ENCODE assay signal across 15 mouse cellular contexts in the genomic region with DNA sequence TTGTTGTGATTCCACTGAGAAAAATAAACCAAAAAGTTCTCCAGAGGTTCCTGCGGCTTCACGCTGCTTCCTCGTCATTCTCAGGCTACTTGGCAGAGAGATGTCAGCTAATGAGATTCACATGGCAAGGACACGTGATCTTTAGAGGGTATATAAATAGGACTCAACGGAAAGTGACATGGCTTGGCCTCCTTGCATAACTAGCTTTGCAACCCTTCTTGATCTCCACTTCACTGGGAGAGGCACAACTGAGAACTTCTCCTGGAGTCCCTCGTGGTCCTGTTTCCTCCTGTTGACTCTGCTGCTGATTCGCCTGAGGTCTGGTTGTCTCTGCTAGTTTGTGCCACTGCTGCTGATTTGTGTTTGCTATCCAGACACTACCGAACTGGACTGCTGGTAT. TPM values are rescaled to one million over a fixed set of nuclear protein-coding genes. Genes with fewer than 3 reads are reported as not detected.
DNase-seq lines count a peak whose midpoint lies in the region; ATAC-seq and TF ChIP-seq lines count a peak whose summit lies in the region.
"Had no signal": no experiment of that assay in that cellular context is flagged by ENCODE, and none has a peak within 500 bp of the region (broad histone marks: within the 10 kb centered on the region; RNA-seq: fewer than 3 reads in every experiment).

No protein-coding gene starts in this region.

- no peak for TF ChIP-seq POLR2A in brain, embryonic 14.5 days (IDR thresholded peaks at IDR 0.05; ENCODE audit: borderline replicate concordance, extremely low read depth, insufficient read depth, insufficient read length, poor library complexity, severe bottlenecking)

- peak; percentile 21 for DNase-seq in layer of hippocampus, adult 11-12 months (ENCODE audit: low spot score)
- DNase-seq in layer of hippocampus, postnatal 25 days (ENCODE audit: extremely low spot score in 1 of 2, low spot score in 1 of 2): no peak
- DNase-seq in Muller cell, postnatal 12 days (ENCODE audit: inconsistent ontology term): peak; percentile 1
- peak; percentile 8 for DNase-seq in brain, embryonic 14.5 days (ENCODE audit: low read depth)
- no peak for DNase-seq in retina, embryonic 14.5 days (ENCODE audit: low spot score)
- no peak for DNase-seq in gastrocnemius, postnatal 10 days
- DNase-seq: adrenal gland, postnatal 14 days; cerebellum, adult 11-12 months; cerebellum, postnatal 36 days; left cerebral cortex, postnatal 4 days; right cerebral cortex, adult 18-20 months had no signal

- peak; percentile 68 for ATAC-seq in megakaryocyte progenitor cell, adult 5-6 weeks (replicated peaks; ENCODE audit: poor library complexity)
- ATAC-seq: hindbrain, postnatal 0 days; intestine, postnatal 0 days; Patski had no signal

- no peak for TF ChIP-seq CTCF in brain, embryonic 14.5 days (IDR thresholded peaks at IDR 0.05; ENCODE audit: borderline replicate concordance, extremely low read depth, insufficient read depth, insufficient read length)

RNA-seq across cellular contexts. Expression of gene Cadm3, which starts 59.9 kb away (rescaled TPM):
- total RNA-seq in layer of hippocampus, postnatal 25 days (2021): 100 to 1,000 TPM; 362 to 370 TPM
- 282 and 393 TPM in 2 replicates for polyA plus RNA-seq in brain, embryonic 14.5 days (2012; rRNA removed)
- 0.22 TPM in 1 of 2 replicates, not detected in the other for total RNA-seq in megakaryocyte progenitor cell, adult 5-6 weeks (2015)
- total RNA-seq in megakaryocyte progenitor cell, adult 5-6 weeks (2017): 0.14 TPM in 1 of 2 replicates, not detected in the other
- total RNA-seq in gastrocnemius, postnatal 10 days (2021): 10 to 100 TPM; 22.9 to 31.4 TPM
- polyA plus RNA-seq: Patski had no signal

Comparison
In these comparisons a context has a peak if more than half of its experiments do, and no peak if none do; other contexts are left out.
1. DNase-seq: peak in layer of hippocampus, adult 11-12 months (single experiment), Muller cell, postnatal 12 days (single experiment) and brain, embryonic 14.5 days (single experiment); none in layer of hippocampus, postnatal 25 days (0 of 2), retina, embryonic 14.5 days (single experiment) and gastrocnemius, postnatal 10 days (single experiment).
2. RNA of gene Cadm3, which starts 59.9 kb away (total RNA-seq): 362 to 370 TPM in layer of hippocampus, postnatal 25 days and 22.9 to 31.4 TPM in gastrocnemius, postnatal 10 days; 0.14 to 0.22 TPM in megakaryocyte progenitor cell, adult 5-6 weeks; every median in the first group is over 10 times any median in the second.